Mouse (Mus musculus): ENCODE results near the gene Dpyd. TPM values are rescaled to one million over a fixed set of nuclear protein-coding genes. Genes with fewer than 3 reads are reported as not detected.

Dpyd gene
- 2.8 and 2.9 TPM in 2 replicates for polyA plus RNA-seq (2015; fragmentation: Nextera tagmentation; extraction: Ambion mirVana)

DNA sequence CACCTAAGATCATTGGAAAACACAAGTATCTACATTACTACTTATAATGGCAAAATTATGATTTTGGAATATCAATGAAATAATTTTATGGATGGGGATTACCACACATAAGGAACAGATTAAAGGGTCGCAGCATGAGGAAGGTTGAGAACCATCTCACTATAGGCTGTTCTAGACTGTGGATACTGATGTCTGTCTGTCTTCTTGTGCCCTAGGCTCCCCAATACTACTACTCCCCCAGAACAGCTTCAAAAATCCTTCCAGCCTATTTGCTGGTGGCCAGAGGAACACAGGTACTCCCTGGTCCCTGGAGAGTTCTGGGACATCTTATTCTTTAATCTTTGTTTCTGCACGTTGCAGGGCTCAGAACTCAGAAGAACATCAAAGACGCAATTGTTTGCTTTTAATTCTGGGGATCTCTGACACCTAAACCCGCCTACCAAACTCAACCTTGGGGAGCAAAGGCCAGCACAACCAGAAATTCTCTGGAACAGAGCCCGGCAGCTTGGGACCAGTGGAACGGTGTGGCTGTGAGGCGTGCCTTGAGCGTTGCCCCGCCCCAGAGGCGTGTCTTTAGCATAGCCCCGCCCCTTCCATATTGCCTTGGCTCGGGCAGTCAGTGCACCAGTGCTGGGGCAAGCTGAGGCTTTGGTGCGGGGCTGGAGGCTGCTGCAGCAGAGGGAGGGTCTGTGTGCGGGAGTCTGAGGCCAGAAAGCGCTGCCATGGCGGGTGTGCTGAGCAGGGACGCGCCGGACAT is at the start of gene Dpyd:
Dpyd (plus strand) TSS at position 576 of the 757 bp plus-strand sequence.
- Histone ChIP-seq H3K4me2 (peak within 1 kb of the TSS; percentile 94), H3K27ac (no peak within 1 kb of the TSS), H3K27me3 (no peaks in the 10 kb centered on the region), H3K36me3 (no peaks in the 10 kb centered on the region), H3K4me1 (replicated peaks) (no peaks in the 10 kb centered on the region), H3K9me3 (replicated peaks) (no peaks in the 10 kb centered on the region), H3K9ac (peak within 1 kb of the TSS; percentile 56), H3K4me3 (peak within 1 kb of the TSS; percentile 85)
- ATAC-seq (replicated peaks; ENCODE audit: insufficient number of reproducible peaks, insufficient read depth, low FRiP score, low read depth) = peak; percentile 100
- WGBS = 6% methylated on average over 19 of the region's 19 CpGs

GRCm38 (mm10) chr3:118537676-118538075 is 24.3 kb upstream of the Dpyd start:
- WGBS = 20% methylated on average over 2 of the region's 2 CpGs
- no peak for ATAC-seq (replicated peaks; ENCODE audit: insufficient number of reproducible peaks, insufficient read depth, low FRiP score, low read depth)
- Histone ChIP-seq H3K9ac (no peak overlapping the region), H3K9me3 (replicated peaks) (no peaks in the 10 kb centered on the region), H3K36me3 (no peaks in the 10 kb centered on the region), H3K4me2 (no peak overlapping the region), H3K4me3 (no peak overlapping the region), H3K27me3 (no peaks in the 10 kb centered on the region), H3K27ac (no peak overlapping the region), H3K4me1 (replicated peaks) (no peaks in the 10 kb centered on the region)

DNA sequence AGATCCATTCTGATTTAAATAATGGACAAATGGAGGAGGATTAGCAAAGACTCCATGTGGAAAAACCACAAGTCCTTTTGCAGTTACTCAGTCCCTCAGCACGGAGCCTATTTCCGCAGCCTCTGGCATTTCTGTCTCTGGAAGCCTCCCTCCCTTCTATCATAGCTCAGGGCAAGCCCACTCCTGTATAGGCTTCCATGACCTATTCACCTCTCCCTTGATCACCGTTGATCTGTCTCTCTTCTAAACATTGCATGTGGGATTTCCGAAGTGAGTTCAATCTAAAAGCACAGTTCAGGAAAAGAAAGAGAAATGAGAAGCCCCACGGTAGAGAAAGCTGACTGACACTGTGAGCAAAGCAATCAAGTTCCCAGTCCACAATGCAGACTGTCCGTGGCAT is 20.2 kb upstream of the Dpyd start:
- WGBS = 55% methylated on average over 6 of the region's 6 CpGs
- no peaks in the 10 kb centered on the region for H3K4me1 ChIP-seq (replicated peaks)
- no peak overlapping the region for H3K4me2 ChIP-seq

DNA sequence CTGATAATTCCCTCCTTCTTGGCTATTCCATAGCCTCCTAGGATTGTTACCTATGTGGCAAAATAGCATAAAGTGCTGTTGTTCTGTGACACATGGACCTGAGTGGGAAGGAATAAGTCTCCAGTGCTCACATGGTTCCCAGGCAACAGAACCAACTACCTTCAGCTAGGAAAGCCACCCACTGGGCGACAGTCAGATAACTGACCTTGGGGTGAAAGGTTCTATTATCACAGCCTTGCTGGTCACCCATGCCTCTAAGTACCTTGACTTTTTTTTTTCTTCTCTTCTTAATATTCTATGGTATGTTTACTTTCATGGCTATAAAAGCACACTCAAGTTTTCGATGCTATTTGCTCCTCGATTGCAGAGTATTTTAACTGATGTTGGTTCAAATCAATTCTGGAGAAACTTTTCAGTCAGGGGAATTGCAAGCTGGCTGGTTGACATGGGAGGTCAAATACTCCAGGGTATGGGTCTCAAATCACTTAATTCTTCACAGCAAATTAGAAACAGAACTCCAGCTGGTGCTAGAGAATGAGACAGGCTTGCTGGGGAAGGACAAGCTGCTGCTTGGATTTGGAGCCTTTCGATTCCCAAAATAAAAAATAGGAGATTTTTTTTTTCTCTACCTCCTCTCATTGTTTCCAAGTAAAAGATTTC is 14.2 kb upstream of the Dpyd start:
- Histone ChIP-seq H3K36me3 (no peaks in the 10 kb centered on the region), H3K9ac (no peak overlapping the region), H3K9me3 (replicated peaks) (no peaks in the 10 kb centered on the region), H3K4me1 (replicated peaks) (no peaks in the 10 kb centered on the region), H3K27me3 (no peaks in the 10 kb centered on the region), H3K27ac (no peak overlapping the region), H3K4me2 (no peak overlapping the region), H3K4me3 (no peak overlapping the region)
- WGBS = 63% methylated on average over 4 of the region's 4 CpGs
- ATAC-seq (replicated peaks; ENCODE audit: insufficient number of reproducible peaks, insufficient read depth, low FRiP score, low read depth) = no peak

More for the DNA sequence above, 20.2 kb upstream of the Dpyd start:
- no peaks in the 10 kb centered on the region for H3K9me3 ChIP-seq (replicated peaks)
- H3K9ac ChIP-seq = no peak overlapping the region
- no peak overlapping the region for H3K27ac ChIP-seq
- H3K4me3 ChIP-seq = no peak overlapping the region
- H3K27me3 ChIP-seq = no peaks in the 10 kb centered on the region
- no peaks in the 10 kb centered on the region for H3K36me3 ChIP-seq
- ATAC-seq (replicated peaks; ENCODE audit: insufficient number of reproducible peaks, insufficient read depth, low FRiP score, low read depth) = no peak

DNA sequence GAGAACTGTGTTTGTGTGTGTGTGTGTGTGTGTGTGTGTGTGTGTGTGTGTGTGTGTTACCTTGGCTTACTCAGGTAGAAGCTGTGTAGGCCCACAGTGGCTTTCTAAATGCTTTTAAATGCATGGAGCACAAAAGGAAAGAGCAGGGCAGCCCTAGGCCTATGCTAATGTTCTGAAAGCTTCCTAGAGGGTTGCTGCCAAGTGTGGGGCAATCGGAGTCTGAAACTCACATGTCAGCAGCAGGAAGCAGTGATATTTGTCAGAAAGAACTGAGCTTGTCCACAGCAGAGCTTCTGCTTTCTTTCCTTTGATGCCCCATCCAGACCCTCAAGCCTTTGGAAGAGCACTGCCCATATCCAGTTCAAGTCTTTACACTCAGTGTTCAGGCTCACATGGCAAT is 4.3 kb upstream of the Dpyd start:
- WGBS = 31% methylated on average over 1 of the region's 1 CpGs
- H3K4me1 ChIP-seq (replicated peaks) = no peaks in the 10 kb centered on the region
- no peaks in the 10 kb centered on the region for H3K9me3 ChIP-seq (replicated peaks)
- H3K4me2 ChIP-seq = no peak overlapping the region
- H3K27me3 ChIP-seq = no peaks in the 10 kb centered on the region
- H3K4me3 ChIP-seq = no peak overlapping the region
- no peak overlapping the region for H3K9ac ChIP-seq
- no peaks in the 10 kb centered on the region for H3K36me3 ChIP-seq
- no peak for ATAC-seq (replicated peaks; ENCODE audit: insufficient number of reproducible peaks, insufficient read depth, low FRiP score, low read depth)
- H3K27ac ChIP-seq = no peak overlapping the region

DNA sequence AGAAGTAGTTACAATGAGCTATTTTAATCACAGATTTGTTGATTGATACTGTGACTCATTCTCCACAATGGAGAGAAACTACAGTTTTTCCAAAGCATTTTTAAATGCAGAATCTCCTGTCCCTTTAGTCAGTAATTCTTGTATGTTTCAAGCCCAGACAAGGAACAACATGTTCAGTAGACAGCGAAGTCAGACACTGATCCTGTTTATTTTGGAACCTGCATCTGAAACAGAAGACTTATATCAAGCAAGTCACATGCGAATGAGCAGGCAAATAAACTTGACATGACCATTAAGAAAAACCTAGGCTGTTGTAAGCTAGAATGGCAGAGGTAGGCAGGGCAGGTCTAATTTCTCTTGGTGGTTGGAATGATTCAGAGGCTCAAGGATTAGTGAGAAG is 2.0 kb upstream of the Dpyd start:
- no peak overlapping the region for H3K27ac ChIP-seq
- H3K4me3 ChIP-seq = no peak overlapping the region
- H3K36me3 ChIP-seq = no peaks in the 10 kb centered on the region
- no peak for ATAC-seq (replicated peaks; ENCODE audit: insufficient number of reproducible peaks, insufficient read depth, low FRiP score, low read depth)
- no peaks in the 10 kb centered on the region for H3K4me1 ChIP-seq (replicated peaks)
- no peak overlapping the region for H3K4me2 ChIP-seq
- no peaks in the 10 kb centered on the region for H3K9me3 ChIP-seq (replicated peaks)
- WGBS = 73% methylated on average over 2 of the region's 2 CpGs
- no peaks in the 10 kb centered on the region for H3K27me3 ChIP-seq
- H3K9ac ChIP-seq = no peak overlapping the region

GRCm38 (mm10) chr3:118562311-118562671 is 362 bp downstream of the Dpyd start:
- H3K27ac ChIP-seq = no peak overlapping the region

GRCm38 (mm10) chr3:118566779-118567178 is 4.8 kb downstream of the Dpyd start:
- Histone ChIP-seq H3K4me1 (replicated peaks) (no peaks in the 10 kb centered on the region), H3K4me2 (no peak overlapping the region), H3K36me3 (no peaks in the 10 kb centered on the region), H3K27ac (no peak overlapping the region), H3K9me3 (replicated peaks) (no peaks in the 10 kb centered on the region), H3K27me3 (no peaks in the 10 kb centered on the region), H3K4me3 (no peak overlapping the region), H3K9ac (no peak overlapping the region)
- ATAC-seq (replicated peaks; ENCODE audit: insufficient number of reproducible peaks, insufficient read depth, low FRiP score, low read depth) = no peak
- 67% methylated on average over 5 of the region's 5 CpGs for WGBS

More at GRCm38 (mm10) chr3:118562311-118562671, 362 bp downstream of the Dpyd start:
- Histone ChIP-seq H3K27me3 (no peaks in the 10 kb centered on the region), H3K9me3 (replicated peaks) (no peaks in the 10 kb centered on the region), H3K4me3 (peak overlapping the region; percentile 85), H3K4me2 (peak overlapping the region; percentile 94), H3K36me3 (no peaks in the 10 kb centered on the region), H3K9ac (peak overlapping the region; percentile 56), H3K4me1 (replicated peaks) (no peaks in the 10 kb centered on the region)
- ATAC-seq (replicated peaks; ENCODE audit: insufficient number of reproducible peaks, insufficient read depth, low FRiP score, low read depth) = peak; percentile 74
- WGBS = under 1% methylated on average over 18 of the region's 18 CpGs

- Histone ChIP-seq H3K4me2 (no peak overlapping the region), H3K36me3 (no peaks in the 10 kb centered on the region), H3K27ac (no peak overlapping the region), H3K9ac (no peak overlapping the region), H3K9me3 (replicated peaks) (no peaks in the 10 kb centered on the region), H3K27me3 (no peaks in the 10 kb centered on the region), H3K4me1 (replicated peaks) (no peaks in the 10 kb centered on the region), H3K4me3 (no peak overlapping the region)
- no peak for ATAC-seq (replicated peaks; ENCODE audit: insufficient number of reproducible peaks, insufficient read depth, low FRiP score, low read depth)
- WGBS = 79% methylated on average over 7 of the region's 7 CpGs
Observed at GRCm38 (mm10) chr3:118570197-118570596, 8.3 kb downstream of the Dpyd start.

DNA sequence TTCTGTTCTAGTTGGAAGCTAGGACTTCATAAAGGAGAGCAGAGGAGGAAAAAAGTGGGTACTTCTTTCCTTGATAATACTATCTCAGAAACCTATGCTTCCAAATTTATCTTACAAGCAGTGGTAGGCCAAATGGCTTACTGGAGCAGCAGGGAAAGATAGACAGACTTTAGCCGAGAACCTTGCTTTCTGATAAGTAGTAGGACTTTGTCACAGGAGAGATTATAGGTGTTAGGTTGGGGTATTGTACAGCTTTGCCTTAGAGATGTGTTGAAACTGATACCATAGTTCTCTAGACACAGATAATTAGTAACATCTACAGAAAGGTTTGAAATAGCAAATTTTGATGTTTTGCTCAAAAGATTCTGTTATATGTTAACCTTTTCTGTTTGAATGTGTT is 28.6 kb downstream of the Dpyd start:
- Histone ChIP-seq H3K4me2 (no peak overlapping the region), H3K27ac (no peak overlapping the region), H3K4me3 (no peak overlapping the region), H3K27me3 (no peaks in the 10 kb centered on the region), H3K36me3 (no peaks in the 10 kb centered on the region), H3K9me3 (replicated peaks) (no peaks in the 10 kb centered on the region), H3K4me1 (replicated peaks) (no peaks in the 10 kb centered on the region), H3K9ac (no peak overlapping the region)
- no peak for ATAC-seq (replicated peaks; ENCODE audit: insufficient number of reproducible peaks, insufficient read depth, low FRiP score, low read depth)
- WGBS = 43% methylated on average over 1 of the region's 1 CpGs

DNA sequence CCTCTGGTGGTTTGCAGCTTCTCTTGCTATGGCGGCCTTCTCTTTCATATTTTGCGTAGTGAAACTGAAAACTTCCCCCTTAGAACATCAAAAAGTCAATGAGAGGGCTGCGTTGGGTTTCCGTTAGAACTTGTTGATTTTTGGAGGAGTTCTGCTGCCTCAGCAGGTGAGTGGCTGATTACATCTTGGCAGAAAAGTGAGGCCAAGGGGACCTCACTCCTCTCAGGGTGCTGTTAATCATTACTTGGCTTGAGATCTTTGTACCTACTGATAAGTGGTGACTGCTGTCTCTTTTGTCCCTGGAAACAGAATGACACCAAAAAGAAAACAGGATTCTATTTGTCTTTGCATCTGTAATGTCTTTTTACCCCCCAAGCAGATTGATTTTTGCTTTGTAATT is 32.9 kb downstream of the Dpyd start:
- WGBS = 76% methylated on average over 4 of the region's 4 CpGs
- Histone ChIP-seq H3K4me2 (no peak overlapping the region), H3K4me3 (no peak overlapping the region), H3K9ac (no peak overlapping the region), H3K27ac (no peak overlapping the region), H3K27me3 (no peaks in the 10 kb centered on the region), H3K36me3 (no peaks in the 10 kb centered on the region), H3K4me1 (replicated peaks) (no peaks in the 10 kb centered on the region), H3K9me3 (replicated peaks) (no peaks in the 10 kb centered on the region)
- ATAC-seq (replicated peaks; ENCODE audit: insufficient number of reproducible peaks, insufficient read depth, low FRiP score, low read depth) = no peak

DNA sequence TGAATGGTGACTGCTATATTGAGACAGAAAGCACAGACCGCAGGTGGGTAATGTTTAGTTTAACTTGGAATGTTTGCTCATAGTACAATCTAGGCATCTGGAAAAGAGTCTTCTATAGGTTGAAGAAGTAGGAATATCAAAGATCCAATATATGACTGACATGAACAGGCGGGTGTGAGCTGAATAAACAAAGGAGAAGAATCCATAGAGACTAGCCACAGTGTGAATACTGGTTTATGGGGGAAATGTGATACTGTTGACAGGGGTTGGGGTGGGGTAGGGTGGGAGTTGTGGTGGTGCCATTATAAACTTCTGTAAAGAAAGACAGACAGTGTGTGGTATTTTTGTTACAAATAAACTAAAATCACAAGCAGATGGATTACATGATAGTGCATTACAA is 33.8 kb downstream of the Dpyd start:
- Histone ChIP-seq H3K4me1 (replicated peaks) (no peaks in the 10 kb centered on the region), H3K9ac (no peak overlapping the region), H3K9me3 (replicated peaks) (no peaks in the 10 kb centered on the region), H3K4me3 (no peak overlapping the region), H3K36me3 (no peaks in the 10 kb centered on the region), H3K27ac (no peak overlapping the region), H3K27me3 (no peaks in the 10 kb centered on the region), H3K4me2 (no peak overlapping the region)
- no peak for ATAC-seq (replicated peaks; ENCODE audit: insufficient number of reproducible peaks, insufficient read depth, low FRiP score, low read depth)
- 74% methylated on average over 2 of the region's 2 CpGs for WGBS
